Mouse (Mus musculus) MEL (cell line): ENCODE results near the gene Trpm4. TPM values are rescaled to one million over a fixed set of nuclear protein-coding genes. Genes with fewer than 3 reads are reported as not detected.

ENCODE experiments used
- DNase-seq: peaks from one replicate; pipeline ENCODE4 v3.0.0; 2011; ENCODE audit warnings: low read depth, low spot score
- H3K27ac ChIP-seq: 2 replicates; pipeline ENCODE4 v1.5.1; 2012; ENCODE audit warnings: low read depth, mild to moderate bottlenecking, control low read depth, low read length, moderate library complexity; ENCODE audit not compliant: control insufficient read depth
- H3K27me3 ChIP-seq, 2 experiments: fragments of 150-350 bp in 1 of 2; sonication (generic) in 1 of 2; 2 replicates each; pipeline ENCODE4 v1.6.1; 2012; ENCODE audit warnings: low read length in 2 of 2, mild to moderate bottlenecking in 2 of 2, improper control_type of control experiment in 1 of 2, moderate library complexity in 1 of 2; ENCODE audit not compliant: insufficient read depth in 2 of 2, control insufficient read depth in 1 of 2
- H3K36me3 ChIP-seq, 2 experiments: 2 replicates each; pipeline ENCODE4 v1.6.1; 2012 to 2014; ENCODE audit warnings: low read length in 2 of 2, improper control_type of control experiment in 1 of 2, inconsistent platforms in 1 of 2, mild to moderate bottlenecking in 1 of 2; ENCODE audit not compliant: insufficient read depth in 2 of 2, control insufficient read depth in 1 of 2
- H3K4me1 ChIP-seq, 2 experiments: fragments of 150-350 bp in 1 of 2; sonication (generic) in 1 of 2; 2 replicates each; pipeline ENCODE4 v1.6.1; 2012; ENCODE audit warnings: low read length in 2 of 2, improper control_type of control experiment in 1 of 2, mild to moderate bottlenecking in 1 of 2; ENCODE audit not compliant: insufficient read depth in 2 of 2, control insufficient read depth in 1 of 2
- H3K4me3 ChIP-seq, 2 experiments: fragments of 150-350 bp in 1 of 2; sonication (generic) in 1 of 2; 2 replicates each; pipeline ENCODE4 v1.5.1; 2012; ENCODE audit warnings: low read depth in 2 of 2, low read length in 2 of 2, mild to moderate bottlenecking in 2 of 2, moderate library complexity in 2 of 2, control low read depth in 1 of 2, improper control_type of control experiment in 1 of 2; ENCODE audit not compliant: control insufficient read depth in 1 of 2, insufficient read depth in 1 of 2
- H3K79me2 ChIP-seq: 2 replicates; pipeline ENCODE4 v1.6.1; 2012; ENCODE audit warnings: mild to moderate bottlenecking, low read length, moderate library complexity; ENCODE audit not compliant: control insufficient read depth, poor library complexity, insufficient read depth
- H3K9ac ChIP-seq: 2 replicates; pipeline ENCODE4 v1.6.1; 2012; ENCODE audit warnings: low read depth, mild to moderate bottlenecking, control low read depth, low read length, moderate library complexity; ENCODE audit not compliant: control insufficient read depth, poor library complexity, severe bottlenecking
- H3K9me3 ChIP-seq: fragments of 150-350 bp; sonication (generic); replicated peaks from 2 replicates; pipeline ENCODE4 v1.6.1; 2012; ENCODE audit warnings: mild to moderate bottlenecking, low read length, improper control_type of control experiment, moderate library complexity; ENCODE audit not compliant: insufficient read depth
- CHD1 ChIP-seq: IDR thresholded peaks from 2 replicates; pipeline ENCODE4 v1.6.1; 2012; ENCODE audit warnings: low read depth, mild to moderate bottlenecking, inconsistent platforms, low read length, improper control_type of control experiment
- CHD2 ChIP-seq: IDR thresholded peaks from 2 replicates; pipeline ENCODE4 v1.6.1; 2011; ENCODE audit warnings: low read length, improper control_type of control experiment
- CTCF ChIP-seq, 3 experiments: IDR thresholded peaks in 2 of 3; conservative IDR thresholded peaks in 1 of 3; 2 replicates each; pipeline ENCODE4 v1.5.1; 2011 to 2012; ENCODE audit warnings: low read length in 3 of 3, low read depth in 2 of 3, mild to moderate bottlenecking in 2 of 3, improper control_type of control experiment in 1 of 3, inconsistent platforms in 1 of 3, mixed read lengths in 1 of 3, moderate library complexity in 1 of 3; ENCODE audit not compliant: control insufficient read depth in 1 of 3, insufficient read depth in 1 of 3, poor library complexity in 1 of 3, severe bottlenecking in 1 of 3
- E2F4 ChIP-seq: IDR thresholded peaks from 2 replicates; pipeline ENCODE4 v1.6.1; 2011; ENCODE audit warnings: low read depth, low read length, improper control_type of control experiment, borderline replicate concordance
- ELF1 ChIP-seq: IDR thresholded peaks from 2 replicates; pipeline ENCODE4 v1.6.1; 2014; ENCODE audit warnings: low read depth, mild to moderate bottlenecking, inconsistent platforms, low read length, improper control_type of control experiment, moderate library complexity
- EP300 ChIP-seq, 2 experiments: IDR thresholded peaks; 2 replicates each; pipeline ENCODE4 v1.6.1; 2011; ENCODE audit warnings: improper control_type of control experiment in 2 of 2, low read length in 2 of 2, low read depth in 1 of 2, mild to moderate bottlenecking in 1 of 2
- ETS1 ChIP-seq: IDR thresholded peaks from 2 replicates; pipeline ENCODE4 v1.6.1; 2012; ENCODE audit warnings: low read depth, mild to moderate bottlenecking, inconsistent platforms, low read length, improper control_type of control experiment, moderate library complexity
- GABPA ChIP-seq: IDR thresholded peaks from 2 replicates; pipeline ENCODE4 v1.6.1; 2012; ENCODE audit warnings: low read depth, mild to moderate bottlenecking, inconsistent platforms, low read length, improper control_type of control experiment, moderate library complexity
- GATA1 ChIP-seq: IDR thresholded peaks from 2 replicates; pipeline ENCODE4 v1.6.1; 2011; ENCODE audit warnings: low read depth, low read length, improper control_type of control experiment
- HCFC1 ChIP-seq: IDR thresholded peaks from 2 replicates; pipeline ENCODE4 v1.6.1; 2012; ENCODE audit warnings: low read depth, mild to moderate bottlenecking, inconsistent platforms, low read length, improper control_type of control experiment, moderate library complexity
- JUND ChIP-seq: IDR thresholded peaks from 2 replicates; pipeline ENCODE4 v1.6.1; 2011; ENCODE audit warnings: low read depth, mild to moderate bottlenecking, improper control_type of control experiment, low read length
- MAX ChIP-seq: IDR thresholded peaks from 2 replicates; pipeline ENCODE4 v1.6.1; 2011; ENCODE audit warnings: low read length, improper control_type of control experiment
- MAZ ChIP-seq: IDR thresholded peaks from 2 replicates; pipeline ENCODE4 v1.6.1; 2012; ENCODE audit warnings: low read depth, mild to moderate bottlenecking, inconsistent platforms, low read length, improper control_type of control experiment
- MYB ChIP-seq: IDR thresholded peaks from 2 replicates; pipeline ENCODE4 v1.6.1; 2011; ENCODE audit warnings: mild to moderate bottlenecking, low read depth, low read length, improper control_type of control experiment
- MYC ChIP-seq: IDR thresholded peaks from 2 replicates; pipeline ENCODE4 v1.6.1; 2011; ENCODE audit warnings: low read depth, mild to moderate bottlenecking, low read length, improper control_type of control experiment, moderate library complexity
- NELFE ChIP-seq: IDR thresholded peaks from 2 replicates; pipeline ENCODE4 v1.6.1; 2011; ENCODE audit warnings: low read depth, low read length, improper control_type of control experiment
- NRF1 ChIP-seq: IDR thresholded peaks from 2 replicates; pipeline ENCODE4 v1.6.1; 2014; ENCODE audit warnings: low read depth, mild to moderate bottlenecking, inconsistent platforms, low read length, improper control_type of control experiment, moderate library complexity; ENCODE audit not compliant: poor library complexity, insufficient read depth, severe bottlenecking
- POLR2AphosphoS2 ChIP-seq: IDR thresholded peaks from 2 replicates; pipeline ENCODE4 v1.6.1; 2011; ENCODE audit warnings: low read length, improper control_type of control experiment
- POLR2AphosphoS5 ChIP-seq: IDR thresholded peaks from 2 replicates; pipeline ENCODE4 v1.6.1; 2012; ENCODE audit warnings: low read depth, borderline replicate concordance, mild to moderate bottlenecking, inconsistent platforms, low read length, moderate library complexity, mixed read lengths
- RAD21 ChIP-seq: IDR thresholded peaks from 2 replicates; pipeline ENCODE4 v1.6.1; 2011; ENCODE audit warnings: mild to moderate bottlenecking, low read depth, low read length, improper control_type of control experiment
- RCOR1 ChIP-seq: IDR thresholded peaks from 2 replicates; pipeline ENCODE4 v1.6.1; 2012; ENCODE audit warnings: low read depth, mild to moderate bottlenecking, inconsistent platforms, low read length, improper control_type of control experiment
- SIN3A ChIP-seq: IDR thresholded peaks from 2 replicates; pipeline ENCODE4 v1.6.1; 2012; ENCODE audit warnings: low read length, improper control_type of control experiment, inconsistent platforms
- SMC3 ChIP-seq: IDR thresholded peaks from 2 replicates; pipeline ENCODE4 v1.6.1; 2011; ENCODE audit warnings: low read depth, low read length, improper control_type of control experiment
- TAL1 ChIP-seq: IDR thresholded peaks from 2 replicates; pipeline ENCODE4 v1.6.1; 2012; ENCODE audit warnings: mild to moderate bottlenecking, inconsistent platforms, low read length, moderate library complexity, mixed read lengths
- USF2 ChIP-seq, 2 experiments: IDR thresholded peaks; 2 replicates each; pipeline ENCODE4 v1.6.1; 2011 to 2012; ENCODE audit warnings: improper control_type of control experiment in 2 of 2, low read length in 2 of 2, borderline replicate concordance in 1 of 2, inconsistent platforms in 1 of 2, low read depth in 1 of 2, mild to moderate bottlenecking in 1 of 2; ENCODE audit not compliant: insufficient read depth in 1 of 2
- ZC3H11A ChIP-seq: IDR thresholded peaks from 2 replicates; pipeline ENCODE4 v1.6.1; 2012; ENCODE audit warnings: low read depth, mild to moderate bottlenecking, inconsistent platforms, low read length, improper control_type of control experiment
- ZKSCAN1 ChIP-seq: IDR thresholded peaks from 2 replicates; pipeline ENCODE4 v1.6.1; 2012; ENCODE audit warnings: low read depth, mild to moderate bottlenecking, inconsistent platforms, low read length, improper control_type of control experiment, moderate library complexity
- ZNF384 ChIP-seq: IDR thresholded peaks from 2 replicates; pipeline ENCODE4 v1.6.1; 2012; ENCODE audit warnings: low read depth, mild to moderate bottlenecking, inconsistent platforms, low read length, improper control_type of control experiment
- polyA plus RNA-seq, 2 experiments: library from polyadenylated mRNA; stranded (reverse) in 1 of 2; unstranded in 1 of 2; fragments of >175 nt in 1 of 2; fragments of >200 nt in 1 of 2; gene quantifications; 2 replicates each; pipeline versions ENCODE4 v1.2.1 to v1.2.4; 2012; ENCODE audit warnings: low replicate concordance in 2 of 2, low read depth in 1 of 2; ENCODE audit not compliant: insufficient read length in 2 of 2, insufficient read depth in 1 of 2, missing spikeins in 1 of 2
- total RNA-seq: library from RNA; depleted of rRNA; stranded (reverse); fragments of 300-350 nt; gene quantifications from 2 replicates; pipeline ENCODE4 v1.2.3, GENCODE M21; 2012

Trpm4 gene
- total and polyA plus RNA-seq, 3 experiments = 4.8 to 6.9 TPM; not detected in 1

DNA sequence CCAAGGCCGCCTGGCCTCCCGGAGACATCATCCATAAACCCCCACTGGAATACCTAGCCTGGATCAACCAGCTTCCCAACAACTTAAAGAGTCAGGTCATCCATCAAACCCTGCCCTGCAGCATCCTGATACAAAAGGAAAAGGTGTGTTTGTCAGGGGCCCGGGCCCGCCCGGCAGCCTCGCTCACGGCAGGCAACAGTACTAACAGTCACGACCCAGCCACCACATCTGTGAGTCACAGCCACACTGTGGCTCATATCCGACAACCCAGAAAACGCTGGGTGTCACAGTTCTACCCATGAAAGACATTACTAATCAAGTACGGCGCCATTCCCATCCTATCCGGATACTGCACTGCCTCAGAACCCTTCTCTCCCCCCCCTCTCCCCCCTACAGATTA, 47.1 kb downstream of the Trpm4 start:
- Histone ChIP-seq H3K36me3 (no peaks in the 10 kb centered on the region), H3K27me3 (peaks cover 2 to 6% of the 10 kb centered on the region in 2 experiments; a peak in 3 of 4 replicates), H3K9ac (no peak overlapping the region), H3K4me3 (no peak overlapping the region), H3K27ac (no peak overlapping the region), H3K79me2 (no peaks in the 10 kb centered on the region), H3K9me3 (no peaks in the 10 kb centered on the region), H3K4me1 (no peaks in the 10 kb centered on the region)
- no peak for DNase-seq
- TF ChIP-seq ZC3H11A = no peak
- TF ChIP-seq TAL1 = no peak
- TF ChIP-seq MYC = no peak
- no peak for TF ChIP-seq ZNF384
- no peak for TF ChIP-seq CHD1
- no peak for TF ChIP-seq POLR2AphosphoS5
- TF ChIP-seq NRF1 = no peak
- TF ChIP-seq JUND = no peak
- TF ChIP-seq EP300 (IDR thresholded peaks at IDR 0.05; ENCODE audit: low read depth in 1 of 2, low read length in 2 of 2) = no peak
- TF ChIP-seq RCOR1 = no peak
- no peak for TF ChIP-seq ETS1
- no peak for TF ChIP-seq SIN3A
- no peak for TF ChIP-seq RAD21
- TF ChIP-seq CHD2 = no peak
- TF ChIP-seq POLR2AphosphoS2 = no peak
- no peak for TF ChIP-seq GABPA
- TF ChIP-seq GATA1 = no peak
- TF ChIP-seq ZKSCAN1 = no peak
- TF ChIP-seq MAZ = no peak
- TF ChIP-seq MAX = no peak

DNA sequence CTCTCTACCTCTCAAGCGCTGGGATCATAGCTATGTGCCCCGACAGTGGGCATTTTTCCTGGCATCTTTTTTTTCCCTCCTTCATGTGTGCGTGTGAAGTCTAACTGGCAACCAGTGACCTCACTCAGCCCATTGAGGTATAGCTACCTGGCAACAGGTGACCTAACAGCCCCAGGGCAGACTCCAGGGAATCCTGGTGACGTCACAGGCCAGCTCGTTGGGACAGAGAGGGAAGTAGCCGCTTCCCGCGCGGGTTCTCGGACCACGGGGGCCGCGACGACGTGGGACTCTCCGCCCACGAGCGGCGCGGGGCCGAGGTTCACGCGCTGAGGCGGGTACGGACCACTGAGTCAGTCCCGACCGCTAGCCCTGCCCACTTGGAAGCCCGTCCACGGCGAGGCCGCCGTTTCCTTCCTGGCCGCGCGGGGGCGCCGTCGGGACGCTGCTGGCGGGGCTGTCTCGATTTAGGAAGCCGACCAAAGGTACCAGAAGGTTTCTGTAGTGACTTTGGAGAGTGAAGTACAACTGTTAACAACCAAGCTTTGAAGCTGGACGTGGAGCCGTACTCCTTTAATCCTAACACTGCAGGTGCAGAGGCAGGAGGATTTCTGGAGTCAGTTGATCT, 56.3 kb downstream of the Trpm4 start, which contains the start of gene Slc6a21:
Slc6a21 (plus strand) TSS at position 378 of the 625 bp plus-strand sequence.
- peak; percentile 77 for DNase-seq
- H3K27ac ChIP-seq = no peak within 1 kb of the TSS
- no peaks in the 10 kb centered on the region for H3K9me3 ChIP-seq
- H3K79me2 ChIP-seq = no peaks in the 10 kb centered on the region
- H3K27me3 ChIP-seq = peaks cover 0 to 4% of the 10 kb centered on the region in 2 experiments; a peak in 2 of 4 replicates
- H3K9ac ChIP-seq = peak within 1 kb of the TSS; percentile 38; the same call in 1 of the 2 replicates
- TF ChIP-seq E2F4 (no peak), SMC3 (peak; percentile 70), MYB (no peak), USF2 (IDR thresholded peaks at IDR 0.05; ENCODE audit: borderline replicate concordance in 1 of 2, insufficient read depth in 1 of 2, low read depth in 1 of 2, low read length in 2 of 2) (no peak), RAD21 (peak; percentile 74), NELFE (no peak), CTCF (IDR thresholded peaks at IDR 0.05 in 2 of 3, conservative IDR thresholded peaks at IDR 0.05 in 1 of 3; ENCODE audit: control insufficient read depth in 1 of 3, insufficient read depth in 1 of 3, low read depth in 2 of 3, low read length in 3 of 3, poor library complexity in 1 of 3, severe bottlenecking in 1 of 3) (peak; percentile 86 to 97 (median 92)), ZKSCAN1 (no peak), ELF1 (no peak), CHD2 (no peak), ZC3H11A (peak; percentile 52), RCOR1 (no peak), HCFC1 (no peak)
- H3K4me1 ChIP-seq = peaks cover 0 to 3% of the 10 kb centered on the region in 2 experiments; a peak in 1 of 4 replicates
- peak within 1 kb of the TSS; percentile 48 to 51; a peak in 3 of 4 replicates for H3K4me3 ChIP-seq
- no peaks in the 10 kb centered on the region for H3K36me3 ChIP-seq
